Mouse (Mus musculus): ENCODE results near the gene Stk10. TPM values are rescaled to one million over a fixed set of nuclear protein-coding genes. Genes with fewer than 3 reads are reported as not detected.

The Stk10 gene
- polyA plus RNA-seq, 1 experiment from 2014 or later = 4.1 TPM

GRCm38 (mm10) chr11:32619257-32619816 lies 86.2 kb downstream of the Stk10 start:
- Histone ChIP-seq H3K4me3 (no peak overlapping the region), H3K4me1 (peaks cover 25% of the 10 kb centered on the region), H3K27ac (no peak overlapping the region), H3K9ac (no peak overlapping the region), H3K27me3 (replicated peaks) (no peaks in the 10 kb centered on the region), H3K36me3 (peaks cover 9% of the 10 kb centered on the region), H3K4me2 (replicated peaks) (no peak overlapping the region), H3K9me3 (no peaks in the 10 kb centered on the region)
- 0 out of 2 replicates have a peak, but pooled peaks have one; percentile 22 for ATAC-seq (ENCODE audit: low FRiP score, low read depth)
- WGBS = 58% methylated on average over 8 of the region's 8 CpGs

GRCm38 (mm10) chr11:32619866-32620456 lies 86.9 kb downstream of the Stk10 start:
- no peak overlapping the region for H3K27ac ChIP-seq
- H3K4me1 ChIP-seq = peaks cover 25% of the 10 kb centered on the region
- H3K9me3 ChIP-seq = no peaks in the 10 kb centered on the region
- no peaks in the 10 kb centered on the region for H3K27me3 ChIP-seq (replicated peaks)
- no peak for ATAC-seq (ENCODE audit: low FRiP score, low read depth)
- 72% methylated on average over 6 of the region's 6 CpGs for WGBS
- no peak overlapping the region for H3K9ac ChIP-seq
- H3K36me3 ChIP-seq = peaks cover 6% of the 10 kb centered on the region; the same call in 1 of the 2 replicates
- H3K4me2 ChIP-seq (replicated peaks) = no peak overlapping the region
- H3K4me3 ChIP-seq = no peak overlapping the region

GRCm38 (mm10) chr11:32621831-32622478 lies 88.8 kb downstream of the Stk10 start:
- H3K27ac ChIP-seq = no peak overlapping the region
- ATAC-seq (ENCODE audit: low FRiP score, low read depth) = no peak
- peaks cover 20% of the 10 kb centered on the region for H3K4me1 ChIP-seq
- no peaks in the 10 kb centered on the region for H3K27me3 ChIP-seq (replicated peaks)
- WGBS = 81% methylated on average over 12 of the region's 12 CpGs
- peaks cover 6% of the 10 kb centered on the region; the same call in 1 of the 2 replicates for H3K36me3 ChIP-seq
- no peak overlapping the region for H3K4me2 ChIP-seq (replicated peaks)
- H3K4me3 ChIP-seq = no peak overlapping the region
- H3K9ac ChIP-seq = no peak overlapping the region
- H3K9me3 ChIP-seq = no peaks in the 10 kb centered on the region

GRCm38 (mm10) chr11:32622479-32623190 lies 89.5 kb downstream of the Stk10 start:
- Histone ChIP-seq H3K9ac (0 out of 2 replicates have a peak overlapping the region, but pooled peaks have one; percentile 26), H3K4me3 (no peak overlapping the region), H3K9me3 (no peaks in the 10 kb centered on the region), H3K36me3 (peaks cover 6% of the 10 kb centered on the region; the same call in 1 of the 2 replicates), H3K4me1 (peaks cover 20% of the 10 kb centered on the region), H3K27me3 (replicated peaks) (no peaks in the 10 kb centered on the region), H3K4me2 (replicated peaks) (no peak overlapping the region), H3K27ac (no peak overlapping the region)
- ATAC-seq (ENCODE audit: low FRiP score, low read depth) = no peak
- 87% methylated on average over 13 of the region's 13 CpGs for WGBS

- H3K9ac ChIP-seq = 0 out of 2 replicates have a peak overlapping the region, but pooled peaks have one; percentile 26
- H3K9me3 ChIP-seq = no peaks in the 10 kb centered on the region
- H3K27me3 ChIP-seq (replicated peaks) = no peaks in the 10 kb centered on the region
- peaks cover 20% of the 10 kb centered on the region for H3K4me1 ChIP-seq
- no peak overlapping the region for H3K27ac ChIP-seq
- WGBS = 73% methylated on average over 5 of the region's 5 CpGs
- peaks cover 4% of the 10 kb centered on the region; the same call in 1 of the 2 replicates for H3K36me3 ChIP-seq
- ATAC-seq (ENCODE audit: low FRiP score, low read depth) = no peak
- no peak overlapping the region for H3K4me2 ChIP-seq (replicated peaks)
- no peak overlapping the region for H3K4me3 ChIP-seq
These were observed 90.1 kb downstream of the Stk10 start for GRCm38 (mm10) chr11:32623236-32623635.

- H3K9ac ChIP-seq = no peak overlapping the region
- 64% methylated on average over 6 of the region's 6 CpGs for WGBS
- no peak for ATAC-seq (ENCODE audit: low FRiP score, low read depth)
- peaks cover 4% of the 10 kb centered on the region; the same call in 1 of the 2 replicates for H3K36me3 ChIP-seq
- no peak overlapping the region for H3K4me3 ChIP-seq
- H3K4me1 ChIP-seq = peaks cover 20% of the 10 kb centered on the region
- no peak overlapping the region for H3K4me2 ChIP-seq (replicated peaks)
- H3K27ac ChIP-seq = no peak overlapping the region
- H3K27me3 ChIP-seq (replicated peaks) = no peaks in the 10 kb centered on the region
- H3K9me3 ChIP-seq = no peaks in the 10 kb centered on the region
These were observed 90.8 kb downstream of the Stk10 start for GRCm38 (mm10) chr11:32623912-32624311.

GRCm38 (mm10) chr11:32625677-32626076 lies 92.6 kb downstream of the Stk10 start:
- peaks cover 13% of the 10 kb centered on the region for H3K4me1 ChIP-seq

GRCm38 (mm10) chr11:32626079-32626478 lies 93.0 kb downstream of the Stk10 start:
- Histone ChIP-seq H3K4me1 (peaks cover 13% of the 10 kb centered on the region), H3K4me3 (no peak overlapping the region), H3K36me3 (peaks cover 4% of the 10 kb centered on the region; the same call in 1 of the 2 replicates), H3K27ac (no peak overlapping the region), H3K4me2 (replicated peaks) (no peak overlapping the region), H3K9me3 (no peaks in the 10 kb centered on the region), H3K27me3 (replicated peaks) (no peaks in the 10 kb centered on the region), H3K9ac (no peak overlapping the region)
- 81% methylated on average over 6 of the region's 6 CpGs for WGBS
- no peak for ATAC-seq (ENCODE audit: low FRiP score, low read depth)

More at GRCm38 (mm10) chr11:32625677-32626076, 92.6 kb downstream of the Stk10 start:
- H3K4me2 ChIP-seq (replicated peaks) = no peak overlapping the region
- 40% methylated on average over 1 of the region's 1 CpGs for WGBS
- H3K27me3 ChIP-seq (replicated peaks) = no peaks in the 10 kb centered on the region
- H3K36me3 ChIP-seq = peaks cover 4% of the 10 kb centered on the region; the same call in 1 of the 2 replicates
- ATAC-seq (ENCODE audit: low FRiP score, low read depth) = no peak
- H3K4me3 ChIP-seq = no peak overlapping the region
- no peak overlapping the region for H3K9ac ChIP-seq
- no peaks in the 10 kb centered on the region for H3K9me3 ChIP-seq
- no peak overlapping the region for H3K27ac ChIP-seq

GRCm38 (mm10) chr11:32627900-32628299 lies 94.8 kb downstream of the Stk10 start:
- H3K9me3 ChIP-seq = no peaks in the 10 kb centered on the region
- H3K27me3 ChIP-seq (replicated peaks) = no peaks in the 10 kb centered on the region
- no peak overlapping the region for H3K4me2 ChIP-seq (replicated peaks)
- H3K4me1 ChIP-seq = peaks cover 11% of the 10 kb centered on the region
- 83% methylated on average over 6 of the region's 6 CpGs for WGBS
- H3K36me3 ChIP-seq = no peaks in the 10 kb centered on the region
- H3K27ac ChIP-seq = no peak overlapping the region
- no peak for ATAC-seq (ENCODE audit: low FRiP score, low read depth)
- no peak overlapping the region for H3K4me3 ChIP-seq
- H3K9ac ChIP-seq = no peak overlapping the region

GRCm38 (mm10) chr11:32629713-32630211 lies 96.7 kb downstream of the Stk10 start:
- Histone ChIP-seq H3K36me3 (no peaks in the 10 kb centered on the region), H3K4me3 (no peak overlapping the region), H3K27ac (no peak overlapping the region), H3K27me3 (replicated peaks) (no peaks in the 10 kb centered on the region), H3K4me1 (no peaks in the 10 kb centered on the region), H3K9me3 (no peaks in the 10 kb centered on the region), H3K9ac (no peak overlapping the region), H3K4me2 (replicated peaks) (no peak overlapping the region)
- ATAC-seq (ENCODE audit: low FRiP score, low read depth) = no peak
- 87% methylated on average over 4 of the region's 4 CpGs for WGBS

GRCm38 (mm10) chr11:32632671-32633070 lies 99.6 kb downstream of the Stk10 start:
- Histone ChIP-seq H3K27me3 (replicated peaks) (no peaks in the 10 kb centered on the region), H3K36me3 (no peaks in the 10 kb centered on the region), H3K9me3 (no peaks in the 10 kb centered on the region), H3K4me2 (replicated peaks) (no peak overlapping the region), H3K9ac (no peak overlapping the region), H3K4me3 (no peak overlapping the region), H3K4me1 (no peaks in the 10 kb centered on the region), H3K27ac (no peak overlapping the region)
- no peak for ATAC-seq (ENCODE audit: low FRiP score, low read depth)
- WGBS = 98% methylated on average over 5 of the region's 5 CpGs

- 73% methylated on average over 3 of the region's 3 CpGs for WGBS
- Histone ChIP-seq H3K36me3 (no peaks in the 10 kb centered on the region), H3K4me1 (no peaks in the 10 kb centered on the region), H3K4me3 (no peak overlapping the region), H3K9me3 (no peaks in the 10 kb centered on the region), H3K27ac (no peak overlapping the region), H3K9ac (no peak overlapping the region), H3K27me3 (replicated peaks) (no peaks in the 10 kb centered on the region), H3K4me2 (replicated peaks) (no peak overlapping the region)
- no peak for ATAC-seq (ENCODE audit: low FRiP score, low read depth)
These were observed 100.4 kb downstream of the Stk10 start for GRCm38 (mm10) chr11:32633542-32633941.
